Mouse (Mus musculus) liver, adult 2 months (tissue): ENCODE results near the gene Zyx.

ENCODE experiments used
- CTCF ChIP-seq: fragments of 200-500 bp; IDR thresholded peaks from 2 replicates; pipeline ENCODE4 v1.5.1; 2011; ENCODE audit warnings: low read depth, low read length, control low read depth
- POLR2A ChIP-seq: fragments of 200-500 bp; IDR thresholded peaks from 2 replicates; pipeline ENCODE4 v1.6.1; 2011; ENCODE audit warnings: low read length, control low read depth; ENCODE audit not compliant: insufficient read depth; ENCODE audit errors: extremely low read depth

- no peak for TF ChIP-seq CTCF
- TF ChIP-seq POLR2A = no peak
Observed at GRCm38 (mm10) chr6:42379551-42379950, 30.1 kb downstream of the Zyx start.
